Mouse (Mus musculus) lung, postnatal 0 days (tissue): ENCODE measurements at regions not wholly inside any gene's neighbourhood (a gene's known extent, or its start where the extent isn't known, plus 50 kb on each side); places are given as distances from the start of the nearest gene placed in this dataset.

Experiments
- CTCF ChIP-seq: IDR thresholded peaks from 2 replicates; pipeline ENCODE4 v1.5.1; 2016; ENCODE audit warnings: antibody characterized with exemption, mild to moderate bottlenecking
- EP300 ChIP-seq: IDR thresholded peaks from 2 replicates; pipeline ENCODE4 v1.6.1; 2016; ENCODE audit warnings: antibody characterized with exemption, mild to moderate bottlenecking, control low read depth

DNA sequence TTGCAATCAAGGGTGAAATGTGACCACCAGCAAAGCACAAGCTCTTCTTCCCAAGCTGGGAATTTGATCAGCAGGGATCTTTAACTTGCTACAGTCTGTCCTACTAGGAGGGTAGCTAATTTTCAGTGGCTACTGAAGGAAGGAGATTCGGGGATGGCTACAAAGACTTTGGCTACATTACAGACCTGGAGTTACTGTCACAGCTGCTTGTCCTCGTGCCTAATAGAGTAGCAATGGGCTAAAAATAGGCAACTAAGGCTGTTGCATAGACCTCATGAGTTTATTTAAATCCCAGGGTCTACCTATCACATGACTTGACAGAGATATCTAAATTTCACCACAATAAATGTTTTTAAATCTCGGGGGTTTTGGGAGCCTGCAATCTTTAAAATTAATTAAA lies 227.7 kb upstream of the Arid2 start:
- TF ChIP-seq CTCF (no peak), EP300 (no peak)
